Mouse (Mus musculus) neural tube, embryonic 13.5 days (tissue): ENCODE measurements around the gene Gm47959. TPM values are rescaled to one million over a fixed set of nuclear protein-coding genes. Genes with fewer than 3 reads are reported as not detected.

ENCODE experiments used
- ATAC-seq: fragments of 200-750 bp; cut with Nextera tagmentation; 2 replicates; pipeline ENCODE4 v1.8.0; 2017; ENCODE audit warnings: low read depth, mild to moderate bottlenecking, moderate TSS enrichment, moderate library complexity
- H3K27ac ChIP-seq: fragments of 300-500 bp; sonication (generic); replicated peaks from 2 replicates; pipeline ENCODE4 v1.5.1; 2015; ENCODE audit warnings: moderate library complexity, mild to moderate bottlenecking, inconsistent platforms
- H3K27me3 ChIP-seq: fragments of 300-500 bp; sonication (generic); 2 replicates; pipeline ENCODE4 v1.6.1; 2015; ENCODE audit warnings: mild to moderate bottlenecking, inconsistent platforms
- H3K36me3 ChIP-seq: fragments of 300-500 bp; sonication (generic); 2 replicates; pipeline ENCODE4 v1.6.1; 2015; ENCODE audit warnings: mild to moderate bottlenecking, inconsistent platforms
- H3K4me1 ChIP-seq: fragments of 300-500 bp; sonication (generic); replicated peaks from 2 replicates; pipeline ENCODE4 v1.6.1; 2015; ENCODE audit warnings: inconsistent platforms
- H3K4me2 ChIP-seq: fragments of 300-500 bp; sonication (generic); 2 replicates; pipeline ENCODE4 v1.6.1; 2015; ENCODE audit warnings: inconsistent platforms, mild to moderate bottlenecking, moderate library complexity
- H3K4me3 ChIP-seq: fragments of 300-500 bp; sonication (generic); 2 replicates; pipeline ENCODE4 v1.5.1; 2015; ENCODE audit warnings: mild to moderate bottlenecking, inconsistent platforms
- H3K9ac ChIP-seq: fragments of 300-500 bp; sonication (generic); 2 replicates; pipeline ENCODE4 v1.6.1; 2015; ENCODE audit warnings: moderate library complexity, mild to moderate bottlenecking, inconsistent platforms
- H3K9me3 ChIP-seq: fragments of 300-500 bp; sonication (generic); 2 replicates; pipeline ENCODE4 v1.6.1; 2016; ENCODE audit warnings: inconsistent platforms
- WGBS: fragments of 180-500 bp; shearing (Covaris S2); methylation state at CpG from one replicate; pipeline ENCODE4 v1.1.7; 2015; 5-methylcytosine and 5-hydroxymethylcytosine counted together
- polyA plus RNA-seq: library from polyadenylated mRNA; unstranded; fragments of >200 nt; fragmentation: Nextera tagmentation; extraction: Ambion mirVana; gene quantifications from 2 replicates; pipeline ENCODE4 v1.2.1, GENCODE M21; 2015

Gm47959 gene
- polyA plus RNA-seq, 1 experiment from 2014 or later = not detected

GRCm38 (mm10) chr1:83038109-83038672 lies 37.8 kb downstream of the Gm47959 start, which contains the start of gene Slc19a3:
Gene Slc19a3 (minus strand): TSS chr1:83038448.
- no peak within 1 kb of the TSS for H3K27ac ChIP-seq

DNA sequence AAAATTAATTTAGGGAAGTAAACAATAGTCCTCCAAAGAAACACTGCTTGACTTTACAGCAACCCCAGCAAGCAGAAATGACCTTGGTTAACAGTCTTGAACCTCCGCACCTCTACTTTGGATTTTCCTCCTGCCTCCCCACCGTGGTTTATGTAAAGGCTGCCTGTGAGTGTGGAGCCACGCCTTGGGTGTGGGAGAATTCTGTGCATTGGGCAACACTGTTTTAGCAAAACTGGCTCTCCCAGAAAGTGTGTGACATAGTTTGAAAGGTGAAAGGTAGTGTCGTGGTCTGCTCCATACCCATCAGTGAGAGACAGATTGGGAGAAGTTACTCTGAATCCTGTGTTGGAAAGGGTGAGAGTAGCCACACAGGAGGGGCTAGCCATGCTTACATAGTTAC lies 38.7 kb downstream of the Gm47959 start:
- H3K4me2 ChIP-seq = no peak overlapping the region
- no peak overlapping the region for H3K4me3 ChIP-seq
- no peaks in the 10 kb centered on the region for H3K36me3 ChIP-seq
- no peak overlapping the region for H3K27ac ChIP-seq
- no peak overlapping the region for H3K9ac ChIP-seq
- ATAC-seq = no peak
- WGBS = 86% methylated on average over 4 of the region's 4 CpGs
- no peaks in the 10 kb centered on the region for H3K27me3 ChIP-seq
- H3K4me1 ChIP-seq = peaks cover 10% of the 10 kb centered on the region
- no peaks in the 10 kb centered on the region for H3K9me3 ChIP-seq

More at GRCm38 (mm10) chr1:83038109-83038672, 37.8 kb downstream of the Gm47959 start, which contains the start of gene Slc19a3:
- Histone ChIP-seq H3K4me2 (peak within 1 kb of the TSS; percentile 67), H3K4me3 (peak within 1 kb of the TSS; percentile 47), H3K9ac (peak within 1 kb of the TSS; percentile 64), H3K36me3 (no peaks in the 10 kb centered on the region), H3K4me1 (peaks cover 10% of the 10 kb centered on the region), H3K9me3 (no peaks in the 10 kb centered on the region), H3K27me3 (no peaks in the 10 kb centered on the region)
- 1% methylated on average over 25 of the region's 25 CpGs for WGBS
- ATAC-seq = peak; percentile 92

DNA sequence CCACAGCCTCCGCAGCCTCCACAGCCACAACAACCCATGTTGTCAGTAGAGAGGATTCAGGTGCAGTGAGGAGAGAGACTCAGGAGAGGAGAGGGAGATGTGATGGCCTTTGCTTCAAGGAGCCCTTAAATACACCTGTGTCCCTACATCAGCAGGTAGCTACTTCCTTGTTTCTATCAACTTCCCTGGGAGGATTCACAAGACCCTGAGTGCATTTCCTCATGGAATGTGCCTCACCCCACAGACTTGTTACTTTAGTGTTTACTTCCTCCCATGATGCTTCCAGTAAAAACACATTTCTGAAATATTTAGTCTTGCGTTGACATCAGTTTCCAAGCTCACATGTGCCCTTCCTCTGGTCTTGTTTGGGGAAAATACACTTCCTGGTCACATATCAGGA lies 42.0 kb downstream of the Gm47959 start, which contains the start of gene Krtap28-10:
Krtap28-10 (minus strand) TSS at position 101 of the 400 bp plus-strand sequence.
- H3K4me2 ChIP-seq = no peak within 1 kb of the TSS
- H3K27ac ChIP-seq = no peak within 1 kb of the TSS
- H3K36me3 ChIP-seq = no peaks in the 10 kb centered on the region
- 91% methylated on average over 2 of the region's 2 CpGs for WGBS
- ATAC-seq = no peak
- no peaks in the 10 kb centered on the region for H3K27me3 ChIP-seq
- no peak within 1 kb of the TSS for H3K9ac ChIP-seq
- peaks cover 7% of the 10 kb centered on the region for H3K4me1 ChIP-seq
- no peak within 1 kb of the TSS for H3K4me3 ChIP-seq
- no peaks in the 10 kb centered on the region for H3K9me3 ChIP-seq

- Histone ChIP-seq H3K9me3 (no peaks in the 10 kb centered on the region), H3K4me1 (no peaks in the 10 kb centered on the region)
Observed at GRCm38 (mm10) chr1:83044882-83045427, 44.6 kb downstream of the Gm47959 start, which contains the start of gene Gm47969. Gene Gm47969 (plus strand): TSS chr1:83044932.

More at GRCm38 (mm10) chr1:83044882-83045427, 44.6 kb downstream of the Gm47959 start, which contains the start of gene Gm47969:
- H3K4me2 ChIP-seq = no peak within 1 kb of the TSS
- H3K4me3 ChIP-seq = no peak within 1 kb of the TSS
- WGBS = 84% methylated on average over 4 of the region's 5 CpGs
- H3K27ac ChIP-seq = no peak within 1 kb of the TSS
- H3K27me3 ChIP-seq = no peaks in the 10 kb centered on the region
- no peaks in the 10 kb centered on the region for H3K36me3 ChIP-seq
- no peak within 1 kb of the TSS for H3K9ac ChIP-seq
- ATAC-seq = no peak

Other genes with a start within 250 kb of the Gm47959 start
- gene Tm4sf20, start 232.1 kb upstream of the Gm47959 start, polyA plus RNA-seq = 0.13 and 0.19 TPM in 2 replicates
- gene Gm47791, start 229.3 kb upstream of the Gm47959 start, polyA plus RNA-seq = not detected in 2 replicates
- gene Agfg1, start 161.1 kb upstream of the Gm47959 start, polyA plus RNA-seq = 35.3 and 36.9 TPM in 2 replicates
- gene A030005L19Rik, start 87.2 kb upstream of the Gm47959 start, polyA plus RNA-seq = 0.25 TPM in 1 of 2 replicates, not detected in the other
- gene A030014E15Rik, start 75.6 kb upstream of the Gm47959 start, polyA plus RNA-seq = not detected in 2 replicates
- gene Gm6217, start 69.1 kb upstream of the Gm47959 start, polyA plus RNA-seq = not detected in 2 replicates
- gene A030003K21Rik, start 57.2 kb upstream of the Gm47959 start, polyA plus RNA-seq = not detected in 2 replicates
- gene Gm7544, start 44.5 kb upstream of the Gm47959 start, polyA plus RNA-seq = not detected in 2 replicates
- not detected in 2 replicates for gene Gm47955, start 40.3 kb upstream of the Gm47959 start, polyA plus RNA-seq
- 0.49 and 0.68 TPM in 2 replicates for gene Slc19a3, start 37.9 kb downstream of the Gm47959 start, polyA plus RNA-seq
- gene Krtap28-10, start 41.9 kb downstream of the Gm47959 start, polyA plus RNA-seq = not detected in 2 replicates
- gene Gm47969, start 44.4 kb downstream of the Gm47959 start, polyA plus RNA-seq = not detected in 2 replicates
- not detected in 2 replicates for gene A030005K14Rik, start 58.8 kb downstream of the Gm47959 start, polyA plus RNA-seq
- not detected in 2 replicates for gene Krtap28-13, start 60.4 kb downstream of the Gm47959 start, polyA plus RNA-seq
- gene Ccl20, start 116.2 kb downstream of the Gm47959 start, polyA plus RNA-seq = not detected in 2 replicates
- gene Daw1, start 159.2 kb downstream of the Gm47959 start, polyA plus RNA-seq = 0.28 and 0.48 TPM in 2 replicates